Mouse (Mus musculus): Measurements from ENCODE around the gene Lsm10. TPM values are rescaled to one million over a fixed set of nuclear protein-coding genes. Genes with fewer than 3 reads are reported as not detected.
A peak's percentile ranks its signal among the peaks of the same experiment; 100 is the strongest.

Gene Lsm10
- polyA plus RNA-seq, 2 experiments from 2014 or later = 67.3 to 70.5 TPM

- ATAC-seq = no peak
Observed at GRCm38 (mm10) chr4:126097711-126098253, 1.4 kb downstream of the Lsm10 start.

GRCm38 (mm10) chr4:126099365-126099764 is 2.9 kb downstream of the Lsm10 start:
- no peak for ATAC-seq

DNA sequence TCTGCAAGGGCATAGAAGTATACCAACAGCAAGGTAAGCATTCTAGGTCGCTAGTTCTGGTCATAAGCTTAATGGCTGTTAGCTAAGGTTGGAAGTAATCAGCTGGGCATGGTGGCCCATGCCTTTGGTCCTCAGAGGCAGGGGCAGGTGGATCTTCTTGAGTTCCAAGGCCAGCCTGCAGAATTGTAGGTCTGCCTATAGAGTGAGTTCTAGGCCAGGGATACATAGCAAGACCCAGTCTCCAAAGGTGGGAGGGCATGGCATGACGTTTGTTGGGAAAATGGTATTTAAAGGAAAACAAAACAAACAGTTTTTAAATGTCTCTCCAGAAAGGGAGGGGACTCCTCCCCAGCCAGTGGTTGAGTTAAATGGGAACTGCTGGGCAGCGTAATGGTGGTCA is 4.3 kb downstream of the Lsm10 start:
- no peak for ATAC-seq

DNA sequence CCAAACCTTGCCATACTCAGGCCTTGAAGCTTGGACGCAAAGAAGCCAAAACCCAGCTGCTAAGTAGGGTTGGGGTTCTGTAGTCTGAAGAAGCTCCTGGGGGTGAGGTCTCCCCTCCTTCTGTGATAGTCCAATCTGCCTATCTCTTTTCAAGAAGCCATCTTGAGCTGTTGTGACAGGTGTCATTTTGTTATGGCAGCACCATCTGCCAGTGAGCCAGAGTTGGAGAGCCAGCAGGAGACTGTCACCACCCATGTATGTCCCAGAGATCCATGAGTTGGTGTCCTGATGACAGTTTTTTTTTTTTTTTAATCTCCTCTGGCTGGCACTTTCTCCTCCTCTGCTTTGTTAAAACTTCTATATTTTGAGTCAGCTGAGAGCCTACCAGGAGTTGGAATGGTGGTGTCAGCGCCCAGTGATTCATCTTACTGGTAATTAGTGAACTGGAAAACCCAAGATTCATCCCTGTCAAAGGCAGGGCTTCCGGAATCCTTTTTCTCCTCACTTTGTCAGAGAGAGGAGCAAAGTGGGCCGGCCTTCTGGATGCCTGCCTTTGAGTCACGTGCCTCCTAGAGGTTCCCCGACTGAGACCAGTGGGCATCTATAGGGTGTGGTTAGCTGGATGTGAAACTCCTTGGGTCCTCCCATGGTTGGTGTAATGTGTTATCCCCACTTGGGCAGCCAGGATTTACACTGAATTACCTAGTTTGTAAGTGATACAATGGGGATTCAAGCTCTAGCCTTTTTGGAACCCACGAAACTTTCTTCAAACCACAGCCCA is 5.8 kb downstream of the Lsm10 start:
- no peak for ATAC-seq

DNA sequence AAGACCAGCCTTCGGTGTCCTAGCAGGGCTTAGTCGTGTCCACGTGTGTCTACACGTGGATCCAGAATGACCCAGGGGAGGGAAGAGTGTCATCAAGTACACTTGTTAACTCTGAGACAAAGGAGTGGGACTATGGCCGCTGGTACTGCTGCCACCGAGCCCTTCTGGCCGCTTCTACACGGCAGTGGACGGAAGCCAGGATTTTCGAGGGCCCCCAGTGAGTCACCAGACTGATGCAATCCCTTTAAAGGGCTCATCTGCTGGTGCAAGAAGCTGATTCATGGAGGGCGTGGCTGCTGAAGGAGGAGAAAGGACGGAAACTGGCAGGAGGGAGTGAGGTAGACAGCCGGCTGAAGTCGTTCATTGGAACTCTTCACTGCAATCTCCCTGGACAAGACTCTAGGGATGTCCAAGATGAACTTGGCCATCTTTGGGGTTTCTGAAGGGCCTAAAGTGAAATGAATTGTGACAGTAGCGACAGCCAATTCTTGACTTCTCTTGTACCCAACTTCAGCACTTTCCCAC is 6.7 kb downstream of the Lsm10 start:
- ATAC-seq = peak; percentile 65

DNA sequence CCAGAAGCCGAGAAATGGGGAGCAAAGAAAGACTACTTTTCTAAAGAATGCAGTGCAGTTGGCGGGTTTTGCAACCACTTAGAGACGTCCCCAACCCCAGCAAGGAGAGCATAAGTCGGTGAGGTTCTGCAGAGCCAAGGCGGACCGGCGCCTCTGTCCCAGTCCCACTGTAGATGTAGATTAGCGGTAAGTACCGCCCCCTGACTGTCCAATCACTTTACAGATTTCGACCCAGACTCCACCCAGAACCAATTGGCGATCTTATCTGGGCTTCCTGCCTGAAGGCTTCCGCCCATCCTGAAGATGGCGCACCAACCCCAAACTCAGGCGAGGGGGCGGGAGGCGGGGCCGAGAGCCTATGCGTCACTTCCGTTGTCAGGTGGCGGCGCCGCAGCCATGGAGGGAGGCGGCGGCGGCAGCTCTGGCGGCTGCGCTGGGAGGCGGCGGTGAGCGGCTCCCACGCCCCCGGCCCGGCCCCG is 7.2 kb downstream of the Lsm10 start, which contains the start of gene Stk40:
Gene Stk40, plus strand, starts transcription at position 368 of the 479 bp plus-strand sequence.
- ATAC-seq = peak; percentile 94

DNA sequence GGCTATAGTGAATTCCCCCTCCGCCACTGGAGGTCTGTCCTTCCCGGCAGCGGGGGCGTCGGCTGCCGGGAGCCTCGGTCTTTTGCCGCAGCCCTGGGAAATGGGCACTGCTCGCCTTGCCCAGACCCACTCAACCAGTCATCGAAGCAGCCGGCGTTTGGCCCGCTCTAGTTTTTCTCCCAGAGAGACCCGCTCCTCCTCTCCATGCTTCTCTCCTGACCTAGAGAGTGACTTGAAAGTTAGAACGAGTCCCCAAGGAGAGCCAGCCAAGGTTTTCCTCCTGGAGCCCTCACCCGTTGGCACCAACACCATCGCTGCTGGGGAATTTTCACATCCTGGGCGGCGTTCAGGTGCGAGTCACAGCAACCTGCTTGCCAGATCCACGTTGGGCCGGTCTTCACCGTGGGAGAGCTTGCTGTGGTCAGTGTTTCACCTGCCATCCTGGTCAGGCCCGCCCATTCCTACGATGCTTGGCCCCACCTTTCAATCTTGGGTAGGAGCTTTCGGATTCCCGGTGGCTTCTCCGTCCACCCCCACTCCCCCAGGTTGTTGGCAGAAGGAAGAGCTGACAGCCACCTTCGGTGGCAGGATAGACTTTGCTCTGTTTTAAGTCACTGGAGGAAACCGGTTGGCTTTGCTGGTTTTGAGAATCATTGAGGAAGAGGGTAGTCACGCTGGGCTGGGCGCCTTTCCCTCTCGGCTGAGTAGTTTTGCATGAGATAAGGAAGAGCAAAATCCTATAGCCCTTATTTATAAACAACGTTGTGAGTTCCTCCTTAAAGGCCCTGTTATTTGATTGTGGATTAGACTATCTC is 8.0 kb downstream of the Lsm10 start:
- ATAC-seq = no peak

DNA sequence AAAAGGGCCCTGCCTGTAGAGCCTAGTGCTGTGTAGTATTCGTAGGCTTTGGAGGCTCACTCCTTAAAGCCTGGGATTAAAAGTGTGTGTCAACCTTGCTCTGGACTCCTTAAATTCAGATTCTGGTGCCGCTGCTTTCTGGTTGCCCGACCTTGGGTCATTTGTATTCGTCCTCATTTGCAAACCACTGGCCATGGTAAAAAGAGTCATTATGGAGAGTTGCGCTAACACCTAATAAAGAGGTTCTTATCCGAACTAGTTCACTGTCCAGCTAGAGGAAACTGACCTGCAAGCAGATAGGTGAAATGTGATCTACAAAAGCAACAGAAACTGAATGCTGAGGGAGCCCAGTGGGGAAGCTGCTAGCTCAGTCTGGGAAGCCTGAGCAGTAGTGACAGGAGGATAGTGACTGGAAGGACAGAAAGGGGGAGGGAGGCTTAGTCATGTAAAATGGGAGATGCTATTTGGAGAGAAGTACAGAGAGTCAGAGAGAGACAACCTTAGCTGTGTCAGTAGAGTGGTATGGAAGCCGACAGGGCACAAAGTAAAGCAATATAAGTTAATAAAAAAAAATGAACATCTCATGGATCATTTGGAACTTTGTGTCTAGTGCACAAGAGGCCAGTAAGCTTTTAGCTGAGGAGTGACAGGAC is 8.8 kb downstream of the Lsm10 start:
- no peak for ATAC-seq

DNA sequence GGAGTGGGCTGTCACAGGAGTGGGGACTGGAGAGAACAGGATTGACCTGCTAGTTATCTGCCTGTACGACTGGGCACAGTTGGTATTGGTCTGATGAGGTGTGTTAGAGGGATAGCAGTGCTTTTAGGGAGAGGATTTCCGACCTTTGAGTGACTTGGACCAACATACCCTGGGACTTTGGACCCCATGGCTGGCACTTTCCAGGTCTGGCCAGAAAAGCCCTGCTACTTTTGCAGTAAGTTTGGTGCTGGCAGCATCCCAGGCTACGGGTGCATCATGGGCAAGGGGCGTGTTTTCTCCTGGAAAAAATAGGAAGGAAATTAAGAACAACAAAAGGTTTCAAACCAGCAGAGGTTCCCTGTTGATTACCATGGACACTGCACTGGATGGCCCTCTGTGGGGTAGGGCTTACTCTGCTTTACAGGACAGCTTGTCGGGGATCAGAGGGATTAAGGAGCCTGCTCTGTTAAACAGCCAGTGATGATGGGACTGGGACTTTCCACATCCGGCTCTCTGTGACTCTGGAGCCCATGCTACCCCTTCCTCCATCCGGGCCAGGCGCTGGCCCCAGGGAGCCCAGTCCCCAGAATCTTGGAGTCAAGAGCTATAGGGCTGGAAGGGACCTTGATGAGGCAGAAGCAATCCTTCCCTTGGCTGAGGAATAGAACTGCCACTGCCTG is 11.8 kb downstream of the Lsm10 start:
- no peak for ATAC-seq

DNA sequence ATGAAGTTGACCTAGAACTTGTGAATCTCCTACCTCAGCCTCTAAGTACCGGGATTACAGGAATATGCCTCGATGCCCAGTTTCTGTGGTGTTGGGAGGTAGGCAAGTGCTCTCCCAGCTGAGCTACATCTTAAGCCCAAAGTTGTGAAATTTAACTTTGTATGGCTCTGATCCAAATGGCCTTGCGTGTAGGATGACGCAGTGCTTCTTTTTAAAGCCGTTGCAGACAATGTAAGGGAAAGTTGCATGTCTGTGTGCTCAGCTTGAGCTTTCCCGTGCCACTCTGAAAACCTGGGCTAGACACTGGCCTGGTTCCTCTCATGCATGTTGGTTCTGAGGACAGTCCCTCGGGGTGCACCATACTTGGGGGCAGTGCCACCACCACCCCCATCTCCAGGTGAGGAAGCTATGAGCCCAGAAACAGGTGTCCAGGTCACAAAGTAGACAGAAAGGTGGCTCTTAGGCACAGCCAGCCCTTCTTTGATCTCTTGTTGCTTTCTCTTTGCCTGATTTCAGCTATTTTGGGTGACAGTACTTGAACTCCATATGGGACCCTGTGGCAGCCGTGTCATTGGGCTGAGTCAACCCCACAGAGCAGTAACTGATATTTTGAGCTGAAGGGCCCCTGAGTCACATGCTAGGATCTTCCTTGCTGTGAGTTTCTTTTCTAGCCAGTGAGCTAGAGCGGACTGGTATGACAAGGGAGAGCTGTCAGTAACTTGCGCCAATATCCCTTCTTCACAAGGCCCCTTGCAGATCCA is 13.4 kb downstream of the Lsm10 start:
- peak; percentile 25 for ATAC-seq

GRCm38 (mm10) chr4:126110374-126111152 is 14.1 kb downstream of the Lsm10 start:
- peak; percentile 88 for ATAC-seq

DNA sequence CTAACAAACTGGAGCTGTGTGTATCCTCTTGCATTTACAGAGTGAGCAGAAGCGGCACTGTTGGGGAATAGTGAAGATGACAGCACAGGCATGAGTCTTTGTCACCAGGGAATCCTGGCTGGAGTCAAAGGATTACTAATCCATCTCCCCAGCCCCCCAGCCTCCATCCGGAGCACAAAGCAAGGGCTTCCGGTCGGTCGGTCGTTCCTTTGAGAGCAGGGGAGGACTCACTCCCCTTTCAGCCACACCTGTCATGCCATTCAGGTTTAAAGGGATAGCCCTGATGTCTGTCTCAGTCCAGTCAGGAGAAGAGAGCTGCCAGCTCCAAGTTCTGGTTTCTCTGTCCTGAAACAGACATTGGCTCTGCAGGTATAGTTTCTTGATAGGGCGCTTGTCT is 14.7 kb downstream of the Lsm10 start:
- peak; percentile 21 for ATAC-seq

DNA sequence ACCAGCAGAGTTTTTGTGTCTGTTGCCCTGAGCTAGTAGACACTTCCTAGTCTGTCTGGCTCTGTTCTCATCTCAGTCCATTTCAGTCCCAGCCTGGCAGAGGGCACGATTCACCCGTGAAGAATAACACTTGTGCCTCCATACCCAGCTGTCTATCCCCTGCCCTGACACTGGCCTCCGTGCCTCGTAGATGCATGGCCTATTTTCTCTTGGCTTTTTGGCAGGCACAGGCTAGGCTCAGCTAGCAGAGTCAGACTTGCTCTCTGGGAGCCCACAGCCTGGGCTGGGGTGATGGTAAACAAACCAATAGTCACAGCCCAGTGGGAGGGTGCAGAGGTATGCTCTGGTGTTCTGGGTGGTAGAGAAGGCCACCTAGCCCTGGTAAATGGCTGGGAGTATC is 16.8 kb downstream of the Lsm10 start:
- no peak for ATAC-seq

DNA sequence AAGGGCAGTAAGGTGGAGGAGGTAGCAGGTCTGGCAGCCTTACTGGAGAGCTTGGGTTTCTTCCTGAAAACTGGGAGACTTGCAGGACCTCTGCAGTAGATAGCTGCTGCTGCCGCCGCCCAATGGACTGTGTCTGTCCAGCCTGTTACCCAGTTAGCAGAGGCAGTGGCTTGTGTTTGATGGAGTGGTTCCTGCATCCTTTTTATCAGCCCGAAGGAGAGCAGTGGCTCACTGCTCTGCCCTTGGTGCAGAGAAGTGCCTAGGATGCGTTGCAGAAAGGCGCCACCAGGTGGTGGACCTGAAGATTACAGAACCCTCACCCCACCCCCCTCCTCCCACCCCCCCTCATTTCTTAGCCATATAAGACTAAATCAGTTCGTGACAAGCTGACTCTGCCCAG is 17.5 kb downstream of the Lsm10 start:
- no peak for ATAC-seq

- ATAC-seq = no peak
Observed at GRCm38 (mm10) chr4:126115411-126115810, 19.0 kb downstream of the Lsm10 start.

- ATAC-seq = no peak
Observed at GRCm38 (mm10) chr4:126115871-126116521, 19.6 kb downstream of the Lsm10 start.

DNA sequence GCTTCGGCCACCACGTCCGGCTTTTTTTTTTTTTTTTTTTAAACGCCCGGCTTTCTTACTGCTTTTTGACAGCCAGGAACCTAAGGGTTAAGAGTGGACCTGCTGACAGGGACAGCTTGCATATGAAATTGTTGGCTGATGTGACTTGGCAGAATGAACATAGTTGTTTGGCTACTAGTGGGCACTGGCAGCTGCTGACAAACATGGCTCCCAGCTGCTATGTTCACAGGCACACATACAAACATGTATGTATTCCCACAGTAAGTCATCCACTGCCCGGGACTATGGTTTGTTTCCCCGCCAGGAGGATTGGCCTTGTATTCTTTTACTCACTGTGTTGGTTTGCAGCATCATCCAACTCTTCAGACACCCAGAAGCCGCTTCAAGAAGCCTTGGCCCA is 20.7 kb downstream of the Lsm10 start:
- ATAC-seq = no peak

- no peak for ATAC-seq
Observed at GRCm38 (mm10) chr4:126118651-126119050, 22.2 kb downstream of the Lsm10 start.

DNA sequence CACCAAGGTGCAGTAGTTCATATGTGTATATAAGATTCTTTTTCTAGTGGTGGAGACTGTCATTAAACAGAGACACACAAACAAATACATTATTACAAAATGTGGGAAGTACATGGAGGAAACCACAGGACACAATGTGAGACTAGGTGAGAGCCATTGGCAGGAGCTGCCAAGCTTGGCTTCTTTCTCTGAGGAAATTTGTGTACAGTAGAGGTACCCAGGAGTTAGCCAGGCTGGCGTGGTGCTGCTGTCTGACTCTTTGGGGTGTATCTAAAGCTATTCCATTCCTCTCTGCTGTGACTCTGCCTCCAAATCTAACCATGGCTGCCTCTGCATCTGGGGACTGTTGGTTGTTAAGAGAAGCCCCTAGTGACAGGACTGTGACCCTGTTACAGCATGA is 22.6 kb downstream of the Lsm10 start:
- no peak for ATAC-seq

GRCm38 (mm10) chr4:126120052-126120451 is 23.6 kb downstream of the Lsm10 start:
- ATAC-seq = no peak
